Mouse (Mus musculus): Measurements from ENCODE around the gene Tchp.

DNA sequence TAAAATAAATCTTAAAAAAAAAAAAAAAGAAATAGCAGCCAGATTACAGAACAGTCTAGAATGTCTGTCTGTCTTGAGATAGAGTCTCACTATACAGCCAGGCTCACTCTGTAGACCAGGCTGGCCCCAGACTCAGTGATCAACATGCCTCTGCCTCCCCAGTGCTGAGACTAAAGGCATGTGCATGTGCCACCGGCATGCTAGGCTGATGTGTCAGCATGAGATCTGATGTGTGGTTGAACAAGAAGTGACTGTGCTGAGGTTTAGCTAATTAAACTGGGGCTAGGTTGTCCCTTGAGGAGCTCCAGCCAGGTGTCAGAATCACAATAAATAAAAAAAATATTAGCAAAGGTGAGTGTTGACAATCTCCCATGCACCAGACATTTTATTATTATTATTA lies 40.9 kb upstream of the Tchp start:
- no peak for TF ChIP-seq CTCF (IDR thresholded peaks at IDR 0.05; ENCODE audit: low read depth)
- TF ChIP-seq EP300 (IDR thresholded peaks at IDR 0.05; ENCODE audit: low read depth), result no peak
